Mouse (Mus musculus) testis, adult 2 months (tissue): ENCODE measurements at regions not wholly inside any gene's neighbourhood (a gene's known extent, or its start where the extent isn't known, plus 50 kb on each side); places are given as distances from the start of the nearest gene placed in this dataset.
"Not testable (repeated sequence)": the region's sequence is repeated elsewhere in the genome, so short reads cannot be mapped to it uniquely, and the experiment has no call there.

ENCODE experiments used
- H3K27ac ChIP-seq: fragments of 200-500 bp; 2 replicates; pipeline ENCODE4 v1.5.1; 2012; ENCODE audit warnings: low read depth, low read length; ENCODE audit not compliant: control insufficient read depth, insufficient read depth
- H3K27me3 ChIP-seq: fragments of 200-500 bp; 2 replicates; pipeline ENCODE4 v1.6.1; 2012; ENCODE audit warnings: mild to moderate bottlenecking, low read length, moderate library complexity; ENCODE audit not compliant: control insufficient read depth, insufficient read depth
- H3K36me3 ChIP-seq: fragments of 200-500 bp; 2 replicates; pipeline ENCODE4 v1.6.1; 2012; ENCODE audit warnings: mild to moderate bottlenecking, low read length; ENCODE audit not compliant: control insufficient read depth, insufficient read depth
- H3K4me1 ChIP-seq: fragments of 200-500 bp; 2 replicates; pipeline ENCODE4 v1.6.1; 2012; ENCODE audit warnings: low read length; ENCODE audit not compliant: control insufficient read depth, insufficient read depth
- H3K4me3 ChIP-seq: fragments of 200-500 bp; 2 replicates; pipeline ENCODE4 v1.5.1; 2012; ENCODE audit warnings: low read depth, mild to moderate bottlenecking, low read length, moderate library complexity, mixed read lengths; ENCODE audit not compliant: control insufficient read depth
- CTCF ChIP-seq: fragments of 200-500 bp; IDR thresholded peaks from 2 replicates; pipeline ENCODE4 v1.5.1; 2012; ENCODE audit warnings: low read depth, mild to moderate bottlenecking, inconsistent platforms, low read length, moderate library complexity; ENCODE audit not compliant: control insufficient read depth, insufficient read depth, insufficient replicate concordance
- POLR2A ChIP-seq: fragments of 200-500 bp; IDR thresholded peaks from 2 replicates; pipeline ENCODE4 v1.6.1; 2012; ENCODE audit warnings: low read depth, mild to moderate bottlenecking, inconsistent platforms, low read length, moderate library complexity; ENCODE audit not compliant: control insufficient read depth

GRCm38 (mm10) chr6:6496789-6497188 lies 81.7 kb downstream of the Sem1 start:
- no peak for TF ChIP-seq CTCF
- no peak for TF ChIP-seq POLR2A
- Histone ChIP-seq H3K27ac (no peak overlapping the region), H3K4me1 (no peaks in the 10 kb centered on the region), H3K27me3 (no peaks in the 10 kb centered on the region), H3K4me3 (no peak overlapping the region), H3K36me3 (no peaks in the 10 kb centered on the region)

- Histone ChIP-seq H3K36me3 (no peaks in the 10 kb centered on the region), H3K27ac (no peak overlapping the region), H3K4me1 (no peaks in the 10 kb centered on the region), H3K27me3 (no peaks in the 10 kb centered on the region), H3K4me3 (no peak overlapping the region)
- TF ChIP-seq CTCF (no peak), POLR2A (no peak)
Observed at GRCm38 (mm10) chr6:6496336-6496735, 82.1 kb downstream of the Sem1 start.

GRCm38 (mm10) chr6:6488191-6488590 lies 90.3 kb downstream of the Sem1 start:
- Histone ChIP-seq H3K4me1 (no peaks in the 10 kb centered on the region), H3K36me3 (no peaks in the 10 kb centered on the region), H3K27me3 (no peaks in the 10 kb centered on the region), H3K4me3 (no peak overlapping the region), H3K27ac (no peak overlapping the region)
- TF ChIP-seq POLR2A (no peak), CTCF (no peak)

GRCm38 (mm10) chr6:6481596-6481995 lies 96.9 kb downstream of the Sem1 start:
- not testable (repeated sequence) for H3K27ac ChIP-seq, H3K27me3 ChIP-seq, H3K4me1 ChIP-seq, H3K4me3 ChIP-seq, H3K36me3 ChIP-seq

GRCm38 (mm10) chr6:6470397-6470796 lies 108.1 kb downstream of the Sem1 start:
- TF ChIP-seq CTCF (no peak), POLR2A (no peak)
- Histone ChIP-seq H3K27ac (no peak overlapping the region), H3K27me3 (no peaks in the 10 kb centered on the region), H3K36me3 (no peaks in the 10 kb centered on the region), H3K4me1 (no peaks in the 10 kb centered on the region), H3K4me3 (no peak overlapping the region)

- H3K36me3 ChIP-seq, result no peaks in the 10 kb centered on the region
- no peaks in the 10 kb centered on the region for H3K4me1 ChIP-seq
- no peaks in the 10 kb centered on the region for H3K27me3 ChIP-seq
- no peak overlapping the region for H3K4me3 ChIP-seq
- no peak overlapping the region for H3K27ac ChIP-seq
- TF ChIP-seq POLR2A (no peak), CTCF (no peak)
Observed at GRCm38 (mm10) chr6:6467526-6467925, 110.9 kb downstream of the Sem1 start.

- Histone ChIP-seq H3K36me3 (no peaks in the 10 kb centered on the region), H3K27ac (no peak overlapping the region)
Observed at GRCm38 (mm10) chr6:6466231-6466630, 112.2 kb downstream of the Sem1 start.

GRCm38 (mm10) chr6:6463807-6464470 lies 114.5 kb downstream of the Sem1 start:
- TF ChIP-seq POLR2A (no peak), CTCF (no peak)
- no peak overlapping the region for H3K27ac ChIP-seq
- no peak overlapping the region for H3K4me3 ChIP-seq
- H3K36me3 ChIP-seq, result no peaks in the 10 kb centered on the region
- H3K27me3 ChIP-seq, result no peaks in the 10 kb centered on the region
- H3K4me1 ChIP-seq, result no peaks in the 10 kb centered on the region

More at GRCm38 (mm10) chr6:6466231-6466630, 112.2 kb downstream of the Sem1 start:
- H3K4me1 ChIP-seq, result no peaks in the 10 kb centered on the region
- TF ChIP-seq POLR2A (no peak), CTCF (no peak)
- H3K27me3 ChIP-seq, result no peaks in the 10 kb centered on the region
- H3K4me3 ChIP-seq, result no peak overlapping the region
